Mouse (Mus musculus): Measurements from ENCODE around the gene Sstr5. TPM values are rescaled to one million over a fixed set of nuclear protein-coding genes. Genes with fewer than 3 reads are reported as not detected.

Sstr5 gene
- polyA plus RNA-seq, 1 experiment from 2014 or later, result 0.93 TPM

DNA sequence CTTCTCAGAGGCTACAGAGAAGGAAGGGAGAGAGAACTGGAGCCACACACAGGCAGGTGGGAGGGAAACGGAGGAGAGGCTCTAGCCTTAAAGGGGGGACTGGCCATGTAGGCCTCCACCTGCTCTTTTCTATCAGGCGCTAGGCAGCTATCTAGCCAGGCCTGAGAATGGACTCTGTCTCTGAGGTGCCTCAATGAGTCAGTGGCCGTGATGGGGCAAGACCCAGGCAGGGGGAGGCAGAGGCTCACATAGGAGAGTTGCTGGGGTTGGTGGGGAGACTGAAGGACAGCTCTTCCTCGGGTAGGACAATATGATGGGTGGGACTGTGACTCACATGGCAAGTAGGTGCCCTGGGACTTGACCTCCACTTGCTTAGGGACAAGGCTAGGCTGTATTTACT lies 46.8 kb downstream of the Sstr5 start:
- H3K4me1 ChIP-seq, result no peaks in the 10 kb centered on the region; the same call in 1 of the 2 replicates
- no peaks in the 10 kb centered on the region for H3K36me3 ChIP-seq
- H3K9me3 ChIP-seq (replicated peaks), result no peaks in the 10 kb centered on the region
- no peak overlapping the region for H3K4me2 ChIP-seq
- H3K27me3 ChIP-seq (replicated peaks), result no peaks in the 10 kb centered on the region
- ATAC-seq (ENCODE audit: low FRiP score), result no peak
- 72% methylated on average over 4 of the region's 4 CpGs for WGBS
- no peak overlapping the region for H3K4me3 ChIP-seq (replicated peaks)
- H3K9ac ChIP-seq (replicated peaks), result no peak overlapping the region
- H3K27ac ChIP-seq (replicated peaks), result no peak overlapping the region

DNA sequence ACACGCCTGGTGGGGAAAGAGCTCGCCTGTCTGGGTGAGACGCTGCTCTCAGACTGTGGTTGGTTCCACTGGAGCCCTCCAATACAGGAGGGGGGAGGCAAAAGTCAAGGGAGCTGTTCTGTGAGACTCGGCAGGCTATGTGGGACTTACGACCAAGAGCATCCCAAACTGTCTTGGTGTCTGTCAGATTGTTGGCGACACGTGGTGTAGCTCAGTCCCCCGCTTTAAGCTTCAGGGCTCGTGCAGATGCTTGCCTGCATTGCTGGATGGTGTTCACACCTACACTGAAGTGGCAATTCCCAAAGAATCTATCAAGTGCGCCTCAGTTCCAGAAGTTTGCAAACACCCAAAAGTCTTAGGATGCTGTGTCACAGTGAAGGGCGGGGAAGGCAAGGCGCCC lies 49.2 kb downstream of the Sstr5 start:
- Histone ChIP-seq H3K4me3 (replicated peaks) (no peak overlapping the region), H3K9ac (replicated peaks) (no peak overlapping the region), H3K4me1 (peaks cover 3% of the 10 kb centered on the region; the same call in 1 of the 2 replicates), H3K36me3 (no peaks in the 10 kb centered on the region), H3K4me2 (no peak overlapping the region), H3K27me3 (replicated peaks) (peaks cover 3% of the 10 kb centered on the region; the same call in 1 of the 2 replicates), H3K27ac (replicated peaks) (no peak overlapping the region), H3K9me3 (replicated peaks) (no peaks in the 10 kb centered on the region)
- 81% methylated on average over 12 of the region's 12 CpGs for WGBS
- ATAC-seq (ENCODE audit: low FRiP score), result no peak

DNA sequence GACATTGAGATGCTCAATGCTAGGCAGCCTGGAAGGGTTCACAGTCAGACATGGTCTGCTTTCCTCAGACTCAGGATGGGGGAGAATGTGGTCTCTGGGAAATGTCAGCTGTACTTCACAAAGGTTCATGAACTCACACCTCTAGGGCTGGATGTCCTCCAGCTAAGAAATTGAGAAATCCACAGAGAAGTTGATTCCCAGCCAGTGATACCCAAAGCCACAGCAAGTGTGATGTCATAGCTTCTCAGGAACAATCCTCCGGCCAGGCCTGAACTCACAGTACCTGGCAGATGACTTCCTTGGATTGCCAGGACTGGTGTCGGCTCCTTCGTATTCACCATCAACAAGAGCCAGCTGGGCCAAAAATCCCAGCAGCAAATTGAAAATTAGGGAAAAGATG lies 51.2 kb downstream of the Sstr5 start:
- 90% methylated on average over 3 of the region's 3 CpGs for WGBS
- peaks cover 3% of the 10 kb centered on the region; the same call in 1 of the 2 replicates for H3K27me3 ChIP-seq (replicated peaks)
- peaks cover 3% of the 10 kb centered on the region; the same call in 1 of the 2 replicates for H3K4me1 ChIP-seq
- no peak overlapping the region for H3K4me3 ChIP-seq (replicated peaks)
- H3K4me2 ChIP-seq, result no peak overlapping the region
- no peak for ATAC-seq (ENCODE audit: low FRiP score)
- H3K27ac ChIP-seq (replicated peaks), result no peak overlapping the region
- H3K9ac ChIP-seq (replicated peaks), result no peak overlapping the region
- no peaks in the 10 kb centered on the region for H3K9me3 ChIP-seq (replicated peaks)
- no peaks in the 10 kb centered on the region for H3K36me3 ChIP-seq

DNA sequence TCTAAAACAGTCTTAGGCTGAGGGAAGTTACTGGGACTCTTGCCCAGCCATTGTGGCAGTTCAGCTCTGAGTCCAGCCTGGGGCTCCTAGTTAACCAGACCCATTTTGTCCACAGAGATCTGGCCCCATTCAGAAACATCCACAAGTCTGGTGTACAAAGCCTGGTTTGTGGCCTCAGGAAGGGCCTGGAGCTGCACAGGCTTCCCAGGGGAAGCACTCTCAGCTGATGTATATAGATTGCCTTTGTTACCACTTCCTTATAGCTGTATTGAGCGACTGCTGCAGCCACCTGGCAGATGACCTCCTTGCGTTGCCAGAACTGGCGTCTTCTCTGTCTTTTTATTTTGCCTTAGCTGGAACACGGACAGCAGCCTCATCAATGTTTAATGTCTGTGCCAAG lies 52.0 kb downstream of the Sstr5 start:
- Histone ChIP-seq H3K36me3 (no peaks in the 10 kb centered on the region), H3K4me3 (replicated peaks) (no peak overlapping the region), H3K27me3 (replicated peaks) (peaks cover 3% of the 10 kb centered on the region; the same call in 1 of the 2 replicates), H3K9me3 (replicated peaks) (no peaks in the 10 kb centered on the region), H3K9ac (replicated peaks) (no peak overlapping the region), H3K27ac (replicated peaks) (no peak overlapping the region), H3K4me2 (no peak overlapping the region), H3K4me1 (peaks cover 3% of the 10 kb centered on the region; the same call in 1 of the 2 replicates)
- ATAC-seq (ENCODE audit: low FRiP score), result no peak
- 25% methylated on average over 4 of the region's 4 CpGs for WGBS

DNA sequence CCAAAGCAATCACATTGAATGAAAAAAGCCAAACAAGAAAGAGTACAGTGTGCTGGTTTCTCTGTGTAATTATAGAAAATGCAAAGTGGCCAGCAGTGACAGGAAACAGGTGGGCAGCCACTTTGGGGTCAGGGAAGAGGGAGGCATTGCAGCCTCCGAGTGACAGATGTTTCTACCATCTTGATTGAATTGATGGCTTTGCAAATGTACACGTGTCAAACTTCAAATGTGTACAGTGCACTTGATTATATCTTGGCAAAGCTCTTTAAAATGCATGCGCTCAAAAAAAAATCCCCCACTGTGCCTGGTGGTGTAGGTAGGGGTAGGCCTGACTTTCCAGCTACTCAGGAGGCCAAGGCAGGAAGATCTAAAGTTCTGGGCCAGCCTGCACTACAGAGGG lies 54.2 kb downstream of the Sstr5 start:
- WGBS, result 72% methylated on average over 3 of the region's 3 CpGs
- Histone ChIP-seq H3K9ac (replicated peaks) (no peak overlapping the region), H3K4me1 (peaks cover 3% of the 10 kb centered on the region; the same call in 1 of the 2 replicates), H3K36me3 (no peaks in the 10 kb centered on the region), H3K27me3 (replicated peaks) (peaks cover 3% of the 10 kb centered on the region; the same call in 1 of the 2 replicates), H3K27ac (replicated peaks) (no peak overlapping the region), H3K9me3 (replicated peaks) (no peaks in the 10 kb centered on the region), H3K4me2 (no peak overlapping the region), H3K4me3 (replicated peaks) (no peak overlapping the region)
- no peak for ATAC-seq (ENCODE audit: low FRiP score)

DNA sequence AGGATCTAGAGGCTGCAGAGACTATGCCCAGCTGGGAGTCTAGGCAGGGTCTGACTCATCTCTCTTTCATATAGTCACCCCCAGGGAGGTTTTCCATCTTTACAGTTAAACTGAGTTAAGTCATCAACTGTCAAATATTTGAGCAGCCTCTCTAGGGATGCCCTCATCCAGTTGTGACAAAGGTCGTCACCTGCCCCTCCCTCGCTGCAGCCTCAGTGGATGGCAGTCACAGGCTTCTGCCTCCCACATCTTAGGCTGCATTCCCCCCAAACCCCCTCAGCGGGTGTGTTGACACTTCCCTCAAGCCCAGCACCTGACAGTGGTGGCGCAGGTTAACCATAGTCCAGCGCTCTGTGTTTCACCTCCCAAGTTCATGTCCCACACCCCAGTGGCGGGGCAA lies 55.7 kb downstream of the Sstr5 start:
- H3K4me2 ChIP-seq, result no peak overlapping the region
- peaks cover 3% of the 10 kb centered on the region; the same call in 1 of the 2 replicates for H3K27me3 ChIP-seq (replicated peaks)
- ATAC-seq (ENCODE audit: low FRiP score), result no peak
- H3K4me1 ChIP-seq, result peaks cover 3% of the 10 kb centered on the region; the same call in 1 of the 2 replicates
- WGBS, result 86% methylated on average over 6 of the region's 6 CpGs
- H3K4me3 ChIP-seq (replicated peaks), result no peak overlapping the region
- no peaks in the 10 kb centered on the region for H3K9me3 ChIP-seq (replicated peaks)
- H3K27ac ChIP-seq (replicated peaks), result no peak overlapping the region
- H3K36me3 ChIP-seq, result no peaks in the 10 kb centered on the region
- no peak overlapping the region for H3K9ac ChIP-seq (replicated peaks)

Other genes with a start within 250 kb of the Sstr5 start
- gene Baiap3, start 240.9 kb downstream of the Sstr5 start, polyA plus RNA-seq (2015; fragmentation: Nextera tagmentation; extraction: Ambion mirVana), result 9.9 and 10.3 TPM in 2 replicates
- gene Ube2i, start 222.7 kb downstream of the Sstr5 start, polyA plus RNA-seq (2015; fragmentation: Nextera tagmentation; extraction: Ambion mirVana), result 400 and 434 TPM in 2 replicates
- gene Prss34, start 198.9 kb downstream of the Sstr5 start, polyA plus RNA-seq (2015; fragmentation: Nextera tagmentation; extraction: Ambion mirVana), result 0.13 and 0.14 TPM in 2 replicates
- gene Prss28, start 188.6 kb downstream of the Sstr5 start, polyA plus RNA-seq (2015; fragmentation: Nextera tagmentation; extraction: Ambion mirVana), result not detected in 2 replicates
- gene Prss29, start 178.6 kb downstream of the Sstr5 start, polyA plus RNA-seq (2015; fragmentation: Nextera tagmentation; extraction: Ambion mirVana), result not detected in 2 replicates
- gene Tpsab1, start 151.7 kb downstream of the Sstr5 start, polyA plus RNA-seq (2015; fragmentation: Nextera tagmentation; extraction: Ambion mirVana), result 0.19 TPM in 1 of 2 replicates, not detected in the other
- 1.2 and 1.8 TPM in 2 replicates for gene Tpsb2, start 131.0 kb downstream of the Sstr5 start, polyA plus RNA-seq (2015; fragmentation: Nextera tagmentation; extraction: Ambion mirVana)
- gene Tpsg1, start 128.0 kb downstream of the Sstr5 start, polyA plus RNA-seq (2015; fragmentation: Nextera tagmentation; extraction: Ambion mirVana), result 0.34 and 0.74 TPM in 2 replicates
- 10.1 and 10.9 TPM in 2 replicates for gene Cacna1h, start 63.5 kb downstream of the Sstr5 start, polyA plus RNA-seq (2015; fragmentation: Nextera tagmentation; extraction: Ambion mirVana)
- gene Tekt4, start 42.7 kb downstream of the Sstr5 start, polyA plus RNA-seq (2015; fragmentation: Nextera tagmentation; extraction: Ambion mirVana), result 0.67 and 0.84 TPM in 2 replicates
- 16.0 and 16.9 TPM in 2 replicates for gene Sox8, start 73.4 kb upstream of the Sstr5 start, polyA plus RNA-seq (2015; fragmentation: Nextera tagmentation; extraction: Ambion mirVana)
- 26.2 and 26.9 TPM in 2 replicates for gene Lmf1, start 81.8 kb upstream of the Sstr5 start, polyA plus RNA-seq (2015; fragmentation: Nextera tagmentation; extraction: Ambion mirVana)
- gene Gng13, start 219.9 kb upstream of the Sstr5 start, polyA plus RNA-seq (2015; fragmentation: Nextera tagmentation; extraction: Ambion mirVana), result 8.0 and 8.3 TPM in 2 replicates
- gene Chtf18, start 230.1 kb upstream of the Sstr5 start, polyA plus RNA-seq (2015; fragmentation: Nextera tagmentation; extraction: Ambion mirVana), result 5.8 and 10.1 TPM in 2 replicates
- 29.3 and 30.3 TPM in 2 replicates for gene Rpusd1, start 230.4 kb upstream of the Sstr5 start, polyA plus RNA-seq (2015; fragmentation: Nextera tagmentation; extraction: Ambion mirVana)
- gene Mslnl, start 238.8 kb upstream of the Sstr5 start, polyA plus RNA-seq (2015; fragmentation: Nextera tagmentation; extraction: Ambion mirVana), result not detected in 2 replicates